Mouse (Mus musculus) liver, embryonic 11.5 days (tissue): Measurements from ENCODE around the gene Etl4. TPM values are rescaled to one million over a fixed set of nuclear protein-coding genes. Genes with fewer than 3 reads are reported as not detected.

ENCODE experiments used
- ATAC-seq: fragments of 200-750 bp; cut with Nextera tagmentation; replicated peaks from 2 replicates; pipeline ENCODE4 v1.8.0; 2017; ENCODE audit warnings: moderate number of reproducible peaks, mild to moderate bottlenecking, moderate TSS enrichment, moderate library complexity; ENCODE audit not compliant: low FRiP score
- DNase-seq: peaks from one replicate; pipeline ENCODE4 v3.0.0-alpha.2; 2017; ENCODE audit warnings: low spot score
- H3K27ac ChIP-seq: fragments of 300-500 bp; sonication (generic); 2 replicates; pipeline ENCODE4 v1.5.1; 2014; ENCODE audit warnings: mild to moderate bottlenecking, low read depth, low read length, control low read depth
- H3K27me3 ChIP-seq: fragments of 300-500 bp; sonication (generic); replicated peaks from 2 replicates; pipeline ENCODE4 v1.6.1; 2014; ENCODE audit warnings: low read length, mixed read lengths; ENCODE audit not compliant: control insufficient read depth, insufficient read depth
- H3K36me3 ChIP-seq: fragments of 300-500 bp; sonication (generic); 2 replicates; pipeline ENCODE4 v1.6.1; 2014; ENCODE audit warnings: mild to moderate bottlenecking, low read length, moderate library complexity, mixed read lengths; ENCODE audit not compliant: control insufficient read depth, insufficient read depth
- H3K4me1 ChIP-seq: fragments of 300-500 bp; sonication (generic); replicated peaks from 2 replicates; pipeline ENCODE4 v1.6.1; 2014; ENCODE audit warnings: low read length, mixed read lengths; ENCODE audit not compliant: control insufficient read depth, insufficient read depth
- H3K4me2 ChIP-seq: fragments of 300-500 bp; sonication (generic); 2 replicates; pipeline ENCODE4 v1.6.1; 2014; ENCODE audit warnings: mild to moderate bottlenecking, control low read depth, moderate library complexity
- H3K4me3 ChIP-seq: fragments of 300-500 bp; sonication (generic); 2 replicates; pipeline ENCODE4 v1.5.1; 2014; ENCODE audit warnings: low read depth, low read length, control low read depth
- H3K9ac ChIP-seq: fragments of 300-500 bp; sonication (generic); 2 replicates; pipeline ENCODE4 v1.6.1; 2014; ENCODE audit warnings: low read depth, low read length, control low read depth
- H3K9me3 ChIP-seq: fragments of 300-500 bp; sonication (generic); 2 replicates; pipeline ENCODE4 v1.6.1; 2016; ENCODE audit warnings: low read length, inconsistent platforms, mixed read lengths; ENCODE audit not compliant: control insufficient read depth
- WGBS: fragments of 180-500 bp; shearing (Covaris S2); extraction: QIAGEN DNeasy Blood & Tissue Kit; methylation state at CpG from one replicate; pipeline ENCODE4 v1.1.7; 2014; 5-methylcytosine and 5-hydroxymethylcytosine counted together
- polyA plus RNA-seq: library from polyadenylated mRNA; unstranded; fragments of >200 nt; fragmentation: Nextera tagmentation; extraction: Ambion mirVana; gene quantifications from 2 replicates; pipeline ENCODE4 v1.2.1, GENCODE M21; 2014

Etl4 gene
- polyA plus RNA-seq, 1 experiment from 2014 or later, result 17.9 TPM

DNA sequence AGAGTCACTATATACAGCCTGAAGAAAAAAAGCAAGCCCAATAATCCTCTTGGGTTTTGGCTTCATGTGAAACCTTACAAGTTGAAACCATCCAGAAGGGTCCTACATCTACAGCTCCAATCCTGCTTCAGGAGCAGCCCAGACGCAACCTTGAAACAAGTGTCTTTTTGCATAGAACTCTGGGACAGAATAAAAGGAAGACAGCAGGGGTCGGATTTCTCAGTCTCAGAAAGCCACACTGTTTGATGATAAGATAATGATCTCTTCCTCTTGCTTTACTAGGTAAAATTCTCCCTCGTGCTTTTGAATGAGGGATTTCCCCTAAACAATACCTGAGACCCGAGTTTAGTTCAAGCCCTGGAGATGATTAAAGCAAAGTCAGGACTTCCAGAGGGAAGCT is 385.0 kb downstream of the Etl4 start:
- DNase-seq (no peak), ATAC-seq (no peak)
- H3K9me3 ChIP-seq, result no peaks in the 10 kb centered on the region
- no peak overlapping the region for H3K4me3 ChIP-seq
- no peak overlapping the region for H3K27ac ChIP-seq
- 27% methylated on average over 4 of the region's 4 CpGs for WGBS
- H3K36me3 ChIP-seq, result no peaks in the 10 kb centered on the region
- no peak overlapping the region for H3K4me2 ChIP-seq
- no peaks in the 10 kb centered on the region for H3K27me3 ChIP-seq
- H3K4me1 ChIP-seq, result no peaks in the 10 kb centered on the region
- H3K9ac ChIP-seq, result no peak overlapping the region

GRCm38 (mm10) chr2:20302517-20302916 is 392.9 kb downstream of the Etl4 start:
- H3K4me2 ChIP-seq, result no peak overlapping the region
- DNase-seq, result no peak
- H3K4me3 ChIP-seq, result no peak overlapping the region
- H3K4me1 ChIP-seq, result no peaks in the 10 kb centered on the region
- WGBS, result 83% methylated on average over 3 of the region's 3 CpGs
- no peaks in the 10 kb centered on the region for H3K9me3 ChIP-seq
- no peaks in the 10 kb centered on the region for H3K27me3 ChIP-seq
- no peak overlapping the region for H3K27ac ChIP-seq
- no peaks in the 10 kb centered on the region for H3K36me3 ChIP-seq
- no peak overlapping the region for H3K9ac ChIP-seq
- ATAC-seq, result no peak

DNA sequence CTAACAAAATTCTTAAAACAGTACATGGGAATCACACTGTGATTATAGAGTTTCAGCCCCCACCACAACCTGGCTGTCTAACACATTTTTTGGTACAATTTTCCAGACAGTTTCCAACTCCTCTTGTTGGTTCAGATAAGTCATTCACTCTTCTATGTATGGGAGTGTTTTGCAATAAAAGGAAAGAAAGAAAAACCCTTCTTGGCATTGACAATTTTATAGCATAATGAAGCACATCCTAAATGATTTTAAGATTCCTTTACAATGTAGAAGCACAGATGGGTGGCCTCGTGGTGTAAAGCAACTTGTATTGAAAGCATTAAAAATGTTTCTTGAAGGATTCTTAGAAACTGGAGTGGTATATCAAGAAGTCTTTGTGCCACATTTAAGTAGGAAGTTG is 415.4 kb downstream of the Etl4 start:
- Histone ChIP-seq H3K9me3 (no peaks in the 10 kb centered on the region), H3K27me3 (no peaks in the 10 kb centered on the region), H3K4me1 (no peaks in the 10 kb centered on the region), H3K27ac (no peak overlapping the region), H3K9ac (no peak overlapping the region), H3K36me3 (no peaks in the 10 kb centered on the region), H3K4me2 (no peak overlapping the region), H3K4me3 (no peak overlapping the region)
- DNase-seq (no peak), ATAC-seq (no peak)
- WGBS, result 64% methylated on average over 1 of the region's 1 CpGs

GRCm38 (mm10) chr2:20336176-20336575 is 426.6 kb downstream of the Etl4 start:
- Histone ChIP-seq H3K9ac (no peak overlapping the region), H3K4me3 (no peak overlapping the region), H3K36me3 (no peaks in the 10 kb centered on the region), H3K27ac (no peak overlapping the region), H3K9me3 (no peaks in the 10 kb centered on the region), H3K4me2 (no peak overlapping the region), H3K4me1 (no peaks in the 10 kb centered on the region), H3K27me3 (no peaks in the 10 kb centered on the region)
- WGBS, result 88% methylated on average over 6 of the region's 6 CpGs
- DNase-seq (no peak), ATAC-seq (no peak)

GRCm38 (mm10) chr2:20339016-20339734 is 429.6 kb downstream of the Etl4 start:
- ATAC-seq (no peak), DNase-seq (no peak)
- no peaks in the 10 kb centered on the region for H3K36me3 ChIP-seq
- 75% methylated on average over 7 of the region's 7 CpGs for WGBS
- no peak overlapping the region for H3K4me3 ChIP-seq
- H3K4me1 ChIP-seq, result no peaks in the 10 kb centered on the region
- no peak overlapping the region for H3K9ac ChIP-seq
- H3K4me2 ChIP-seq, result no peak overlapping the region
- H3K27me3 ChIP-seq, result no peaks in the 10 kb centered on the region
- H3K27ac ChIP-seq, result no peak overlapping the region
- H3K9me3 ChIP-seq, result no peaks in the 10 kb centered on the region

DNA sequence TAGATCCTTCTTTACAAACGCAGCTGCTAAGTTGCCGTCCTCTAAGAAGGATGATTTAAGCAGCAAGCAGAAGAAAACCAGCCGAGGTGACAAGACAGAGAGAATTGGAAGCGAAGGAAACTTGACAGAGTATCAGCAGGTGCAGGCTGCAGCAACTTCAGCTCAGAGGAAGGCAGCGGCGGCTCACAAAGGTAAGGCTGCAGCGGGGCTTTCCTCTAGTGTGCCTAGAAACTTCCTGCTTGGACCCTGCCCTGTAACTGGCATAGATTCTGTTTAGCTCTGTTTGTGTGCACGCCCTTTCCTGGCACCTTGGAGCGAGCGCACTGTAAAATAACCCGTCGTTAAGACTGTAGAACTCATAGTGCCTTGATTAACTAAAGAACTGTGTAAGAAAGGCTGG is 430.3 kb downstream of the Etl4 start:
- no peak overlapping the region for H3K4me3 ChIP-seq
- H3K9me3 ChIP-seq, result no peaks in the 10 kb centered on the region
- H3K27me3 ChIP-seq, result no peaks in the 10 kb centered on the region
- DNase-seq (no peak), ATAC-seq (no peak)
- H3K27ac ChIP-seq, result no peak overlapping the region
- H3K4me1 ChIP-seq, result no peaks in the 10 kb centered on the region
- WGBS, result 42% methylated on average over 12 of the region's 12 CpGs
- H3K9ac ChIP-seq, result no peak overlapping the region
- no peak overlapping the region for H3K4me2 ChIP-seq
- H3K36me3 ChIP-seq, result no peaks in the 10 kb centered on the region

- H3K27ac ChIP-seq, result no peak overlapping the region
- 61% methylated on average over 3 of the region's 3 CpGs for WGBS
- no peaks in the 10 kb centered on the region for H3K4me1 ChIP-seq
These were observed 437.3 kb downstream of the Etl4 start for GRCm38 (mm10) chr2:20346873-20347272.

GRCm38 (mm10) chr2:20349268-20349667 is 439.7 kb downstream of the Etl4 start:
- Histone ChIP-seq H3K36me3 (no peaks in the 10 kb centered on the region), H3K27ac (no peak overlapping the region), H3K4me2 (no peak overlapping the region), H3K9ac (no peak overlapping the region), H3K9me3 (no peaks in the 10 kb centered on the region), H3K4me1 (no peaks in the 10 kb centered on the region), H3K4me3 (no peak overlapping the region), H3K27me3 (no peaks in the 10 kb centered on the region)
- no peak for ATAC-seq
- DNase-seq, result no peak
- 79% methylated on average over 5 of the region's 5 CpGs for WGBS

More at GRCm38 (mm10) chr2:20346873-20347272, 437.3 kb downstream of the Etl4 start:
- no peak overlapping the region for H3K4me3 ChIP-seq
- no peaks in the 10 kb centered on the region for H3K36me3 ChIP-seq
- H3K27me3 ChIP-seq, result no peaks in the 10 kb centered on the region
- no peak for ATAC-seq
- no peak overlapping the region for H3K4me2 ChIP-seq
- no peak for DNase-seq
- H3K9ac ChIP-seq, result no peak overlapping the region
- H3K9me3 ChIP-seq, result no peaks in the 10 kb centered on the region

GRCm38 (mm10) chr2:20352796-20353195 is 443.2 kb downstream of the Etl4 start:
- Histone ChIP-seq H3K9me3 (no peaks in the 10 kb centered on the region), H3K9ac (no peak overlapping the region), H3K27ac (no peak overlapping the region), H3K4me2 (no peak overlapping the region), H3K36me3 (no peaks in the 10 kb centered on the region), H3K4me3 (no peak overlapping the region), H3K27me3 (no peaks in the 10 kb centered on the region), H3K4me1 (no peaks in the 10 kb centered on the region)
- DNase-seq (no peak), ATAC-seq (no peak)
